Mouse (Mus musculus): ENCODE data around the gene Lhx6.
"Not testable (repeated sequence)": the region's sequence is repeated elsewhere in the genome, so short reads cannot be mapped to it uniquely, and the experiment has no call there.

Gene Lhx6

DNA sequence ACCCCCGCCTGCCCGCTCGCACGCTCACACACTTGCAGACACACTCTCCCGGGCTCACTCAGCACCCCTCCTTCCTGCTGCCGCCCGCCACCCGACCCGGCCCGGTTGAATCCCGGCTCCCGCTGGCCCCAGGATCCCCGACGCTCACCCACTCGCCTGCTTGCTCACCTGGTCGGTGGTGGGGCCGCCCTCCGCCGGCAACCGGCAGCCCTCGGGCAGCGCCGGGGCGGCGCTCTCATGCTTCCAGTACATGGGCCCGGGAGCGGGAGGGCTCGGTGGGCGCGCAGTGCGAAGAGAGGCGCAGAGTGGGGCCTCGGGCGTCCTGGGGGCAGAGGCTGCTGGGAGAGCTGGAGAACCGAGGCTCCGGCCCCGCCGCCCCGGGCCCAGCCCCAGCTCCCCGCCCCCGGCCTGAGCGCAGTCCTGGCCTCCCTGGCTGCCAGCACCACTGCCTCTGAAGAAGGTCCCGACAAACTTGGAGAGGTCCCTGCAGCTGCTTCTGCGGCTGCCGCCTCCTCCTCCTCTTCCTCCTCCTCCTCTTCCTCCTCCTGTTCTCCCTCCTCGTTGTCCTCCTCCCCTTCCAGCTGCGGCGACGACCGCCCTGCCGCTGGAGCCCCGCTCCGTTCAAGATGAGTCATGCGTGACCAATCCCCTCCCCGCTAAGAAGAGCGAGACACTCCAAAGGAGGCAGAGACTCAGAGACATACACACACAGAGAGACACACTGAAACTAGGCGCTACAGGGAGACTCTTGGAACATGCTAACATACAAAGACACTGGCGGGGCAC lies at the start of gene Lhx6:
TSS of gene Lhx6 (minus strand) at position 453 of the 786 bp plus-strand sequence.
- no peak for DNase-seq (ENCODE audit: low read depth in 1 of 2, low spot score in 2 of 2)

DNA sequence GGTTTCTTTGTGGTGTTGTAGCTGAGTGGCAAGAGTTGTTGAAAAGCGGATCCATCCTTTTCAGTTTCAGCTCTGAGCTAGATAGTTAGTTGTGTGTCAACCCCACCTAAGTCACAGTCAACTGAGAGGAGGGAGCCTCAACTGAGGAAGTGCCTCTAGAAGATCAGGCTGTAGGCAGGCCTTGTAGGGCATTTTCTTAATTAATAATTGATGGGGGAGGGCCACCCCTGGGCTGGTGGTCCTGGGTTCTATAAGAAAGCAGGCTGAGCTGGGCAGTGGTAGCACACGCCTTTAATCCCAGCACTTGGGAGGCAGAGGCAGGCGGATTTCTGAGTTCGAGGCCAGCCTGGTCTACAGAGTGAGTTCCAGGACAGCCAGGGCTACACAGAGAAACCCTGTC lies 47.2 kb upstream of the Lhx6 start:
- DNase-seq (ENCODE audit: low read depth in 1 of 2, low spot score in 2 of 2), result not testable (repeated sequence)

DNA sequence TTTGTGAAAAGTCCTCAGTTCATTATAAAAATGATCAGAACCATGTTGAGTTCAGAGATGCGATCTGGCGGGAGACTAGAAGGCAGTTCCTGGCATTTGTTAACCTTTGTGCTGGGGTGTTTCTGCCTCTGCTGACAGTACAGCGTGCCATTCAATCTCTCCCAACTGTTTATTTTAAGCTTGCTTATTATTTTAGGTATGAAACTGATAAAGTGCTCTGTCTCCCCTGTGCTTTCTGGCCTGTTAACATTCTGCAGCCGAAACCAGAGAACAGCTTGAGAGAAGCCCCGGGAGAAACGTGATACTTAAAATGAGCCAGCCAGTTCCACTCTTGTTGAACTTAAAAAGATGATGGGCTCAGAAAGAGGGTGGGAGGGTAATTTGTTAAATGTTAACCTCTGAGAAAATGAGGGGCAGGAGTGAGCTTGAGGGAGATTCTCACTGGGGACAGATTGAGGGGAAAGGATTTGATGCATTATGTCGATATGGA lies 43.7 kb upstream of the Lhx6 start:
- no peak for DNase-seq (ENCODE audit: low read depth in 1 of 2, low spot score in 2 of 2)

DNA sequence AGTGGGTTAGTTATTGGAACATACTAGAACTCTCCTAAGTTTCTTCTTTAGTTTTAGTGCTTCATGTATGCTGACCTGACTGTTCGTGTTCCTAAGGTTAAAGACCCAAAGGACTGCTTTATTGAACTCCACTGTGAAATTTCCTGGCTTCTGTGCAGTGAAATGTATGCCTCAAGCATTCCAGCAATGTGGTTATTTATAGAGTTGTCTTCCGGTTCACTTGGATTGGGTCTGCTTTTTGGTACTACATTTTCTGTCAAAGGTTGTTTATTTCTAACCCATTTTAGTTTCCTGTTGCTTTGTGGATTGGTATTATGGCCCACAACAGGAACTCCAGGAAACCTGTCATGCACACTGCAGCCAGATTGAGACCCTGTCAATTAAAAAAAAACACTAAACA lies 33.9 kb upstream of the Lhx6 start:
- no peak for DNase-seq (ENCODE audit: low read depth in 1 of 2, low spot score in 2 of 2)

GRCm38 (mm10) chr2:36136300-36136941 lies 31.2 kb upstream of the Lhx6 start, which contains the start of the genes Mrrf and Rbm18:
Mrrf (plus strand) TSS chr2:36136389.
Rbm18 (minus strand) TSS chr2:36136773.
- peak; percentile 76 to 92 for DNase-seq (ENCODE audit: low read depth in 1 of 2, low spot score in 2 of 2)

- DNase-seq (ENCODE audit: low read depth in 1 of 2, low spot score in 2 of 2), result no peak
These were observed 30.7 kb upstream of the Lhx6 start for GRCm38 (mm10) chr2:36135887-36136286.

DNA sequence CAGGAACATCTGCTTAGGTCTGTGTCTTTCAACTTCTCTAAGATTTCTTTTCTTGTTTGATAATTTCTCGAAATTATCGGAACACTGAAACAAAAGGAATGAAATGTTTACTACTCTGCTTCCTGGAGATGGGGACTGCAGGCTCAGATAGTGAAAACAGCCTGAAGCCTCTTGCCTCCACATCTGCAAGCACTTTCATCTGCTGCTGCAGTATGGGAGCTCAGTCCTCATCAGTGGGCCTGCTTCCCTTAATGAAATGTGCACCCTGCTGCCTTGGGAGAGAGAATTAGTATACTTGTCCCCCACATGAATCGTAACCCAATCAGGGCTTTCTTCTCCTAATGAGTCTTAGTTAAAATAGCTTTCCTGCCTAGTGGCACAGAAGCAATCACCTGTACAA lies 23.8 kb upstream of the Lhx6 start:
- no peak for DNase-seq (ENCODE audit: low read depth in 1 of 2, low spot score in 2 of 2)

DNA sequence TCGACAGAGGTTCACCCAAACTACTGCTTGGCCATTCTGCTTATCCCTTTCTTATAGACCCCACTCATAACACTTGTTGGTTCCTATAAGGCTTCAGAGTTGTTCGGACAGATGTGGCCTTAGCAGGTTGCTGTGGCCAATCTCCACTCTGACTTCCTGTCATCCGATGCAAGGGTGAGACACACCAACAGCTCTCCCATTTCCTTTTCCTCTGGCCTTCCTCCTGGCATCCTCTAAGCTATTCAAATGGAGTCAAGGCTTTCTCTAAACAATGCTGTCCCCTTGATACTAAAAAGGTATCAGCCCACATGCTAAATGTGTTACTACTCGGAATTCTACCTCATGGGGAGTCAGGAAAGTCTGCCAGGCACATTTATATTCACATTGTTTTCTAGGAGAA lies 22.8 kb upstream of the Lhx6 start:
- no peak for DNase-seq (ENCODE audit: low read depth in 1 of 2, low spot score in 2 of 2)

GRCm38 (mm10) chr2:36126795-36127429 lies 21.7 kb upstream of the Lhx6 start:
- DNase-seq (ENCODE audit: low read depth in 1 of 2, low spot score in 2 of 2), result no peak

- DNase-seq (ENCODE audit: low read depth in 1 of 2, low spot score in 2 of 2), result no peak
These were observed 7.4 kb upstream of the Lhx6 start for GRCm38 (mm10) chr2:36112632-36113031.

DNA sequence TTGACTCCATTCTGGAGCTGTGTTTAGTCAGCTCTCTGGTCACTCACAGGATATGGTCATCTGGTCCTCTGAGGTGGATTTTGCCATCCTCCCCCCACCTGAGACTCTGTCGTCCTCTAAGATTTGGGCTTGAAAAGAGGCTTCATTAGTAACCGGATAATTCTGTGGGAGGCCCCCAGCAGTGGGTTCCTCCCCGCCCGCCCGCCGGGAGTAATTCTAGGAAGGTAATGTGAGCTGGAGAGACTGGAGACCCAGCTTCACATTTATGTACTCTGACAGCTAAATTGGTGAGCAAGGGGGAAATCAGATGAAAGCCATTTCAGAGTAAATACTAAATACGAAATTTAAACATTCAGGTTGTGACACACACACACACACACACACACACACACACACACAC lies 3.4 kb upstream of the Lhx6 start:
- DNase-seq (ENCODE audit: low read depth in 1 of 2, low spot score in 2 of 2), result no peak

- no peak for DNase-seq (ENCODE audit: low read depth in 1 of 2, low spot score in 2 of 2)
These were observed 712 bp downstream of the Lhx6 start for GRCm38 (mm10) chr2:36104436-36104955.

GRCm38 (mm10) chr2:36103555-36104367 lies 1.4 kb downstream of the Lhx6 start:
- no peak for DNase-seq (ENCODE audit: low read depth in 1 of 2, low spot score in 2 of 2)

DNA sequence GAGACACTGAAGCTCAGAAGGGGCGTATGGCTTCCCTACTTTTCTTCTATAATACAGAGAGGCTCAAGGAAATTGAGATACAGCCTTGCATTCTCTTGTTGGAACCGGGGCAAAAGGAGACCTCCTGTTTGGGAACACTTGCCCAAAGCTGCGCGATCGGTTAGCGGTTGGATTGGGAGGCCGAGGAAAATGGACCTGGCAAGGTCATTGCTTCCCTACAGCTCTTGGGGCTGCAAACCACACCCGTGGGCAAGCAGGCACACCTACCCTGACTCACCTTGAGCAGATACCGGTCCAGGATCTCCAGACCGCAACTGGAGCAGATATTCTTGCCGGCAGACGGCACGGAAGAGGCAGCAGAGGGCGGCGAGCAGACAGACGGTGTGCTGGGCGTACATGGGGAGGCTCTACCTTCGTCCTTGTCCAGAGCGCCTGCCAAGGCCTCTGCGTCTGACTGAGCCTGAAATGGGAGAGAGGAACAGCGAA lies 2.1 kb downstream of the Lhx6 start:
- no peak for DNase-seq (ENCODE audit: low read depth in 1 of 2, low spot score in 2 of 2)

- DNase-seq (ENCODE audit: low read depth in 1 of 2, low spot score in 2 of 2), result no peak
These were observed 2.7 kb downstream of the Lhx6 start for GRCm38 (mm10) chr2:36102559-36102946.

DNA sequence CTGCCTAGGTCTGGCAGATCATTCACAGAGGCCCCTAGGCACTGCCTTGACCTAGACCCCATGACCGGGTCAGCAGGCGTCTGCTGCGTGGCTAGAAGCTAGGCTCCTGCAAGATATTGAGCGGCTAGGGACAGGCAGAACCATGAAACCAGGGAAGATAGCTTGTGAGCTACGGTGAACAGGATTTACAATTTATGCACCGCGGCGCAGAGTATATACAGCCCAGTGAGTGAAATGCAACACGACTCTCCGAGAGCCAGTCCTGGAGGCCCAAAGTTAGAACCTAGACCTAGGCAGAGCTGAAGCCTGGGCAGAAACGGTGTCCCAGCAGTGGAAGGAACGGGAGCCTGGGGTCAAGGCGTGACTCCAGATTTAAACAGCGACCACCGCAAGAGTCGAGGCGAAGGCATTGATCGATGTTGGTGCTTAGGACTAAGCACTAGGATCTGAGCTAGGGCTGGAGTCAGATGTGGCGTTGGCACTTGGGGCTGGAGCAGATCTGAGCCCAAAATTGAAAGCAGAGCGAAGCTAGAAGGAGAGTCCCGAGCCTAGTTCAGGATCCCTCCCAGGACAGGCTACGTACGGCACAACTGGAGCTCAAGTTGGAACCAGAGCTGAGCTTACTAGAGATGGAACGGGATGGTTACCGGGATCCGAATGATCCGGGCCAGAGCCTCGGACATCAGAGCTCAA lies 3.2 kb downstream of the Lhx6 start:
- no peak for DNase-seq (ENCODE audit: low read depth in 1 of 2, low spot score in 2 of 2)

DNA sequence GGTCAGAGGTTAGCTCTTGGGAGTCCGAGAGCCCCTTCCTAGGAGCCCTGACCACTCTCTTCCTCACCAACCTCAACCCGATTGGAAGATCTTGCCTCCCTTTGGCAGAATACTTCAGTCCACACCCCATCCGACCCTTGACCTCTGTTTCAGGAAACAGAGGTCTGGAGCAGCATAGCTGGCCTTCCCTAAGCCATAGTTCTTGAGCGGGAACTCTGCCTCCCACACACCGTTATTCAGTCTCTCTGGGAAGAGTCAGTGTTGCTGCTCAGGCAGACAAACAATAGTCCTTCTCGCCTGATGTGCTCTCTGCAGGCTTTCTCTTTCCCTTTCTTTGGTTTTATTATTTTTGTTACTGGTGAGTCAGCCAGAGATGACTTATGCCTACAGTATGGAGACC lies 5.5 kb downstream of the Lhx6 start:
- DNase-seq (ENCODE audit: low read depth in 1 of 2, low spot score in 2 of 2), result no peak

DNA sequence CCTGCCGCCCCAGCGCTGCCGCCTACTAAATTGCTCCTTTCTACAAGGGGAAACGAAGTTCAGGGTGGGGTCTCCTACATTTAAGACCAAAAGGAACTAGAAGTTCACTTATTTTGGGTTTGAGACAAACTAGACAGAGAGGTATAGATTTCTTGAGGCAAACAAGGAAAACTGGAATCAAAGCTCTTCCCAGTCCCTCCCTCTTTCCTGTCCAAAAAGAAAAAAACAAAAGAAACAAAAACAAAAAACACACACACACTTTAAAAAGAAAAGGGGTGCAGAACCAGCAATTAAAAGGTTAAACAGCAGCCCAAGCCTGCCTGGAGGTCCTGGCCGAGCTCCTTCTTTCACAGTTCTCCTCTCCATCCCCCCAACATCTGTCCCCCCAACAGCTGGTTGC lies 7.2 kb downstream of the Lhx6 start:
- no peak for DNase-seq (ENCODE audit: low read depth in 1 of 2, low spot score in 2 of 2)

DNA sequence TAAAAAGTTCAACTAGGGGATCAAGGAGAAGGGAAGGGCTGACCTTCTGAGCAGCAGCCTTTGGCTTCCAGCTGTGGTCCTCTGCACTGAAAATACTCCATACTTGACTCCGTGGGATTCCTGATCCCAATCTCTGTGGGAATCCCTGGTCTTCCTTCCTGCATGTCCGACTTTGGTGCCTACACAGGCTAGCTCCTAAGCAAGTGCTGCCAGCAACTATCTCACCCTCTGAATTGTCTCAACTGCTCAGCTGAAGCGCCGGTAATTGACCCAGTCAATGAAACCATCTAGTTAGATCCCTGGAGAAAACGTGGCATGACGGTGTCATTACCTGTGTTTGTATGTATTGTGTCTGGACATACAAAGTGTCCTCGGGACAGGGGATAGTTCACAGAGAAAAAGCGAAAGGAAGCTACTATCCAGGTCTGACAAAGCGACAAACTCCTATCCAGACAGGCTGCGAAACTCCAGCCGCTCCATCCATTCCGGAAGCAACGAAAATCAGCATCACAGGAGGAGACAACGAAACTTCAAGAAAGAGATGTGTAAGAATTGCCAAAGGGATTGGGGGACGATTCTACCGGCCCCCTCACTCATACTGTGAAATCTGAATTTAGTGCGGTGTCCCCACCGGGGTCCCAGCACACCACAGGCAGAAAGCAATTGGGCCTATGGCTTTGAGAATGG lies 7.9 kb downstream of the Lhx6 start:
- no peak for DNase-seq (ENCODE audit: low read depth in 1 of 2, low spot score in 2 of 2)

Data from monocyte, adult 2 months (primary cell).